Mouse (Mus musculus) left cerebral cortex, postnatal 36 days (tissue): ENCODE data around the gene Gm3573. TPM values are rescaled to one million over a fixed set of nuclear protein-coding genes. Genes with fewer than 3 reads are reported as not detected.
A peak's percentile ranks its signal among the peaks of the same experiment; 100 is the strongest.
"Not testable (repeated sequence)": the region's sequence is repeated elsewhere in the genome, so short reads cannot be mapped to it uniquely, and the experiment has no call there.

Experiments
- DNase-seq, 2 experiments: peaks; one replicate each; pipeline ENCODE4 v3.0.0; 2021 to 2022; ENCODE audit warnings: low spot score in 2 of 2, mixed read lengths in 1 of 2
- intact Hi-C: fragments of 180-260 bp; cut with DNase I; formaldehyde crosslinking; loops from one replicate; pipeline ENCODE4 v1.15.1; 2025
- total RNA-seq, 2 experiments: library from RNA; stranded (reverse); gene quantifications; 2 replicates each; pipeline ENCODE4 v1.2.3; 2021

Gm3573 gene
- 1 to 10 TPM; 1.7 to 1.8 TPM for total RNA-seq

GRCm38 (mm10) chr14:42190691-42191090, at the start of gene Gm3573:
Gm3573 (minus strand) TSS chr14:42190791.
- intact Hi-C loops, DNase-seq: not testable (repeated sequence)

DNA sequence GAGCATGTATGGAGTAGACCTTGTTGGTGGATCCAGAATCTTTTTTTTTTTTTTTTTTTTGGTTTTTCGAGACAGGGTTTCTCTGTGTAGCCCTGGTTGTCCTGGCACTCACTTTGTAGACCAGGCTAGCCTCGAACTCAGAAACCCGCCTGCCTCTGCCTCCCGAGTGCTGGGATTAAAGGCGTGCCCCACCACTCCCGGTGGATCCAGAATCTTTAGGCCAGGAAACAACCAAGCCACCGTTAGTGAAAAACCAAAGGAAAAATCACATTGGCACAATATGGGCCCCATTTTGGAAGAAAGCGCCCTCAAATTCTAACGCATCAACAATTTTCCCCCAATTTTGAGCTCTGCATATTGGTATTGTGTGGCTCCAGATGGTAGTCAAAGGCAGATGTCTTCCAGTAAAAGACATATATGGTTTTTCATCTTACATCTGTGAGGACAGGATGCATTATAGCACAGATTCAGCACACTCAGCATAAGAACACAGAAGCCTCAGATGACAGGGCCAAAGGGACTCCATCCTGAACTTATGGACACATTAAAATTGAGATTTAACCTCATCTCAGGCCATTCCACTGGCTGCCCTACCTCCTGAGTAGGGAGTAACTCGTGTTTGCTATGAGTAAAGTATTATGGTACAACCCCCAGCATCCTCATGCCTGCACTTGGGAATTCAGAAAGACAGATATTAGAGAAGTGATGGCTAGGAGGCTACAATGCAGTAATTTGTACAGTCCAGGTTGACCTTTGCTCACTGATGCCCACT, 26.4 kb upstream of the Gm3573 start:
- peak in 1 of 2 experiments; percentile 4 for DNase-seq
- intact Hi-C loops = not testable (repeated sequence)

DNA sequence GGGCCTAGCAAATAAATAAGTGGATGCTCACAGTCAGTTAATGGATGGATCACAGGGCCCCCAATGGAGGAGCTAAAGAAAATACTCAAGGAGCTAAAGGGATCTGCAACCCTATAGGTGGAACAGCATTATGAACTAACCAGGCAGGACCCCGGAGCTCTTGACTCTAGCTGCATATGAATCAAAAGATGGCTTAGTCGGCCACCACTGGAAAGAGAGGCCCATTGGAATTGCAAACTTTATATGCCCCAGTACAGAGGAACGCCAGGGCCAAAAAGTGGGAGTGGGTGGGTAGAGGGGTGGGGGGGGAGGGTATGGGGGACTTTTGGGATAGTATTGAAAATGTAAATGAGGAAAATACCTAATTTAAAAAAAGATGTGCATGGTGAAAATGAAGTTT, 6.7 kb downstream of the Gm3573 start:
- intact Hi-C loops, DNase-seq: not testable (repeated sequence)

DNA sequence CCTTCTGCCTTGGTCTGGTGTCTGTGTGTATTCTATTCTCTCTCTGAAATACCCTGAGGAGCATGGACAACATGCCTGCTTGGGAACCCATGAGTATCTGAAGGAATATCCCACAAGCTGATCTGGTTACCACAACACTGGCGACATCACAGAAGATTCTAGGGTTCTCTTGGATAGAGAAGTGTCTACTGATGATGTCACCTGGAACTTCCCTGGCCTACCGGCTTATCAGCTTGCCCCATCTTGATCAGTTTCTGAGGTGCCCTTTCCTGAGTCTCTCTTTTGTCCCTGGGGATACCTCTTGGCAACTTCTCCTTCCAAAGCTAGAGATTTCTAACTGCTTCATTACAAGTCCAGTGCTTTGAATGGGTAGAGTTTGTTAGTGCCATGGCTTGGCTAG, 28.1 kb downstream of the Gm3573 start, which contains the start of gene Gm17027:
Gene Gm17027, minus strand, starts transcription at position 101 of the 400 bp plus-strand sequence.
- DNase-seq, intact Hi-C loops: not testable (repeated sequence)

Other genes starting within 250 kb of the Gm3573 start
- gene 1700024B05Rik, start 246.8 kb downstream of the Gm3573 start, total RNA-seq = not detected
- not detected for gene Gm6401, start 222.9 kb downstream of the Gm3573 start, total RNA-seq
- gene Gm3543, start 207.5 kb downstream of the Gm3573 start, total RNA-seq = 1 to 10 TPM; 1.4 to 2.3 TPM
- gene Gm7951, start 73.4 kb downstream of the Gm3573 start, total RNA-seq = not detected
- not detected for gene Gm17027, start 28.2 kb downstream of the Gm3573 start, total RNA-seq
- not detected for gene Gm17026, start 69.3 kb upstream of the Gm3573 start, total RNA-seq
- gene Gm9611, start 106.6 kb upstream of the Gm3573 start, total RNA-seq = not detected
- gene Gm7995, start 119.4 kb upstream of the Gm3573 start, total RNA-seq = not detected
- gene Gm8005, start 248.9 kb upstream of the Gm3573 start, total RNA-seq = not detected